Mouse (Mus musculus) CH12.LX (cell line): ENCODE results near the gene Fn3krp.

Experiments
- CHD1 ChIP-seq: IDR thresholded peaks from 2 replicates; pipeline ENCODE4 v1.6.1; 2012; ENCODE audit warnings: low read depth, low read length, improper control_type of control experiment, inconsistent platforms
- ELF1 ChIP-seq: IDR thresholded peaks from 2 replicates; pipeline ENCODE4 v1.6.1; 2014; ENCODE audit warnings: low read depth, mild to moderate bottlenecking, inconsistent platforms, low read length, improper control_type of control experiment
- EP300 ChIP-seq: IDR thresholded peaks from 2 replicates; pipeline ENCODE4 v1.6.1; 2011; ENCODE audit warnings: low read length, improper control_type of control experiment
- JUN ChIP-seq: IDR thresholded peaks from 2 replicates; pipeline ENCODE4 v1.6.1; 2011; ENCODE audit warnings: low read depth, mild to moderate bottlenecking, low read length, improper control_type of control experiment, moderate library complexity; ENCODE audit not compliant: insufficient read depth
- MAFK ChIP-seq: IDR thresholded peaks from 2 replicates; pipeline ENCODE4 v1.6.1; 2011; ENCODE audit warnings: low read length, improper control_type of control experiment; ENCODE audit not compliant: insufficient replicate concordance
- MAZ ChIP-seq: IDR thresholded peaks from 2 replicates; pipeline ENCODE4 v1.6.1; 2012; ENCODE audit warnings: low read depth, mild to moderate bottlenecking, inconsistent platforms, low read length, improper control_type of control experiment, moderate library complexity
- RAD21 ChIP-seq: IDR thresholded peaks from 2 replicates; pipeline ENCODE4 v1.6.1; 2011; ENCODE audit warnings: low read depth, mild to moderate bottlenecking, low read length, improper control_type of control experiment, moderate library complexity
- USF1 ChIP-seq: IDR thresholded peaks from 2 replicates; pipeline ENCODE4 v1.6.1; 2014; ENCODE audit warnings: low read depth, mild to moderate bottlenecking, inconsistent platforms, low read length, improper control_type of control experiment

- TF ChIP-seq RAD21, result no peak
- TF ChIP-seq EP300, result no peak
- TF ChIP-seq CHD1, result no peak
- TF ChIP-seq MAZ, result no peak
- TF ChIP-seq JUN, result no peak
- no peak for TF ChIP-seq USF1
- no peak for TF ChIP-seq ELF1
- no peak for TF ChIP-seq MAFK
These were observed 18.6 kb downstream of the Fn3krp start for GRCm38 (mm10) chr11:121439686-121440292.
